Mouse (Mus musculus): ENCODE data around the gene Snx10.

- no peak for TF ChIP-seq CTCF (IDR thresholded peaks at IDR 0.05; ENCODE audit: low read depth)
- TF ChIP-seq EP300 (IDR thresholded peaks at IDR 0.05; ENCODE audit: low read depth), result no peak
These were observed 42.2 kb upstream of the Snx10 start for GRCm38 (mm10) chr6:51481548-51481947.
